Mouse (Mus musculus) MEL-GATA-1-ER (cell line): ENCODE results near the gene Gm3005.
"Not testable (repeated sequence)": the region's sequence is repeated elsewhere in the genome, so short reads cannot be mapped to it uniquely, and the experiment has no call there.

Experiments used
- DNase-seq: peaks from one replicate; pipeline ENCODE4 v3.0.0-alpha.2; 2012; ENCODE audit warnings: low read depth; ENCODE audit errors: extremely low read depth

Gm3005 gene

GRCm38 (mm10) chr14:3427803-3428202 is at the start of gene Gm3005:
Gene Gm3005, plus strand, starts transcription at chr14:3428103.
- DNase-seq, result not testable (repeated sequence)

- not testable (repeated sequence) for DNase-seq
Observed at GRCm38 (mm10) chr14:3394793-3395192, 33.1 kb upstream of the Gm3005 start, which contains the start of gene Gm10413. Gene Gm10413, plus strand, starts transcription at chr14:3395093.

GRCm38 (mm10) chr14:3412314-3412713 is 15.6 kb upstream of the Gm3005 start, which contains the start of gene Gm10409:
Gene Gm10409, plus strand, starts transcription at chr14:3412614.
- not testable (repeated sequence) for DNase-seq

GRCm38 (mm10) chr14:3449079-3449478 is 21.2 kb downstream of the Gm3005 start, which contains the start of gene Gm10408:
Gene Gm10408, plus strand, starts transcription at chr14:3449379.
- DNase-seq, result not testable (repeated sequence)

DNA sequence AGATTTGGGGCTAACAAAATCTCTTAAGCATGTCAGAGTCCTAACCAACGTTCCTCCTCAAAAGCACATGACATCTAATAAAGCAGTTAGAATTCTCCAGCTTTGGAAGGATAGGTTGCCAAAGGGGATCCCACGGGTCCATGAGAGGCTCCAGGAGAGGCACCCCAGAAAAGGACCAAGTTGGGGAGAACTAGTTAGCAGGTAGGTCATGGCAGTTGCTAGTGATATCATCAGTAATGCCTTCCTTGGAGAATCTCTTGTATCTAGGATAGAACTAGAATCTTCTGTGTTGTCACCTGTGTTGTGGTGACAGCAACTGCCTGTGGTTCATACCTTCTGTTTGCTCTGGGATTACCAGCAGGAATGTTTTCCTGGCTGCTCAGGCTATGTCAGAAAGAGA is 206.3 kb downstream of the Gm3005 start, which contains the start of gene Gm3012:
TSS of gene Gm3012 (plus strand) at position 301 of the 400 bp plus-strand sequence.
- DNase-seq, result not testable (repeated sequence)
